Mouse (Mus musculus) urinary bladder, adult 2 months (tissue): ENCODE results near the gene Phactr2. TPM values are rescaled to one million over a fixed set of nuclear protein-coding genes. Genes with fewer than 3 reads are reported as not detected.

ENCODE experiments used
- DNase-seq: peaks from one replicate; pipeline ENCODE4 v3.0.0; 2022; ENCODE audit warnings: low spot score
- polyA plus RNA-seq: library from polyadenylated mRNA; depleted of rRNA; stranded (reverse); fragments of >200 nt; gene quantifications from 2 replicates; pipeline ENCODE4 v1.2.3, GENCODE M21; 2012

The Phactr2 gene
- polyA plus RNA-seq, 1 experiment, result 13.9 TPM

GRCm38 (mm10) chr10:13275152-13275551 is 199.1 kb downstream of the Phactr2 start:
- DNase-seq, result no peak

- DNase-seq, result no peak
Measured at GRCm38 (mm10) chr10:13274699-13275098, 199.5 kb downstream of the Phactr2 start.

- DNase-seq, result no peak
Measured at GRCm38 (mm10) chr10:13273756-13274155, 200.5 kb downstream of the Phactr2 start.

- no peak for DNase-seq
Measured at GRCm38 (mm10) chr10:13271716-13272115, 202.5 kb downstream of the Phactr2 start.

- DNase-seq, result no peak
Measured at GRCm38 (mm10) chr10:13271099-13271498, 203.1 kb downstream of the Phactr2 start.

- DNase-seq, result no peak
Measured at GRCm38 (mm10) chr10:13270270-13270669, 203.9 kb downstream of the Phactr2 start.

- DNase-seq, result no peak
Measured at GRCm38 (mm10) chr10:13259251-13259650, 215.0 kb downstream of the Phactr2 start.

- no peak for DNase-seq
Measured at GRCm38 (mm10) chr10:13256196-13256595, 218.0 kb downstream of the Phactr2 start.

GRCm38 (mm10) chr10:13250280-13250679 is 223.9 kb downstream of the Phactr2 start:
- DNase-seq, result no peak

GRCm38 (mm10) chr10:13249126-13249525 is 225.1 kb downstream of the Phactr2 start:
- no peak for DNase-seq

- DNase-seq, result no peak
Measured at GRCm38 (mm10) chr10:13245714-13246113, 228.5 kb downstream of the Phactr2 start.

GRCm38 (mm10) chr10:13244192-13244591 is 230.0 kb downstream of the Phactr2 start:
- no peak for DNase-seq

- no peak for DNase-seq
Measured at GRCm38 (mm10) chr10:13240431-13240830, 233.8 kb downstream of the Phactr2 start.

GRCm38 (mm10) chr10:13238188-13238587 is 236.0 kb downstream of the Phactr2 start:
- DNase-seq, result no peak

GRCm38 (mm10) chr10:13236866-13237265 is 237.3 kb downstream of the Phactr2 start:
- no peak for DNase-seq

- no peak for DNase-seq
Measured at GRCm38 (mm10) chr10:13234503-13234902, 239.7 kb downstream of the Phactr2 start.

GRCm38 (mm10) chr10:13233941-13234340 is 240.3 kb downstream of the Phactr2 start:
- no peak for DNase-seq

GRCm38 (mm10) chr10:13233143-13233622 is 241.0 kb downstream of the Phactr2 start:
- DNase-seq, result no peak

GRCm38 (mm10) chr10:13232443-13233142 is 241.6 kb downstream of the Phactr2 start:
- no peak for DNase-seq

GRCm38 (mm10) chr10:13230716-13231115 is 243.5 kb downstream of the Phactr2 start:
- no peak for DNase-seq

GRCm38 (mm10) chr10:13225377-13226063 is 248.7 kb downstream of the Phactr2 start:
- no peak for DNase-seq

- DNase-seq, result no peak
Measured at GRCm38 (mm10) chr10:13222135-13222534, 252.1 kb downstream of the Phactr2 start.

- DNase-seq, result no peak
Measured at GRCm38 (mm10) chr10:13220061-13220460, 254.2 kb downstream of the Phactr2 start.
